In genomic region chr2:28751186-28751585, GRCm38 (mm10) we compare ENCODE assay signal across 9 mouse cellular contexts. TPM values are rescaled to one million over a fixed set of nuclear protein-coding genes. Genes with fewer than 3 reads are reported as not detected.
DNase-seq lines count a peak whose midpoint lies in the region; ATAC-seq and TF ChIP-seq lines count a peak whose summit lies in the region.
"Had no signal": no experiment of that assay in that cellular context is flagged by ENCODE, and none has a peak within 500 bp of the region (broad histone marks: within the 10 kb centered on the region; RNA-seq: fewer than 3 reads in every experiment).

No protein-coding gene starts in this region.

- H3K4me3 ChIP-seq in heart, embryonic 14.5 days (ENCODE audit: control insufficient read depth in 1 of 2, insufficient read depth in 1 of 2, low read depth in 1 of 2, low read length in 2 of 2), result peak overlapping the region; percentile 26 to 40
- peak overlapping the region; percentile 27 for H3K4me3 ChIP-seq in hindbrain, embryonic 14.5 days (replicated peaks; ENCODE audit: low read length)
- H3K4me3 ChIP-seq in midbrain, embryonic 15.5 days, result peak overlapping the region; percentile 29

- no peaks in the 10 kb centered on the region for H3K36me3 ChIP-seq in heart, embryonic 14.5 days (ENCODE audit: control insufficient read depth, insufficient read depth, low read length)
- no peaks in the 10 kb centered on the region for H3K36me3 ChIP-seq in hindbrain, embryonic 14.5 days (replicated peaks; ENCODE audit: control insufficient read depth, insufficient read depth)
- no peaks in the 10 kb centered on the region for H3K36me3 ChIP-seq in midbrain, embryonic 15.5 days (replicated peaks)

- no peak overlapping the region for H3K27ac ChIP-seq in heart, embryonic 14.5 days (replicated peaks in 1 of 2; ENCODE audit: control insufficient read depth in 1 of 2, insufficient read depth in 1 of 2, low read depth in 2 of 2, low read length in 2 of 2)
- no peak overlapping the region for H3K27ac ChIP-seq in hindbrain, embryonic 14.5 days
- H3K27ac ChIP-seq in midbrain, embryonic 15.5 days, result peak overlapping the region; percentile 73
- H3K27ac ChIP-seq: macrophage had no signal

- H3K9ac ChIP-seq in heart, embryonic 14.5 days (ENCODE audit: low read length), result peak overlapping the region; percentile 59
- peak overlapping the region; percentile 54 for H3K9ac ChIP-seq in hindbrain, embryonic 14.5 days
- H3K9ac ChIP-seq in midbrain, embryonic 15.5 days, result peak overlapping the region; percentile 20; the same call in 1 of the 2 replicates

- no peak for ATAC-seq in heart, embryonic 14.5 days (ENCODE audit: insufficient number of reproducible peaks, insufficient read depth, low FRiP score, low read depth)
- no peak for ATAC-seq in hindbrain, embryonic 14.5 days (ENCODE audit: low FRiP score)
- peak; percentile 68 for ATAC-seq in midbrain, embryonic 15.5 days (replicated peaks)

- no peaks in the 10 kb centered on the region for H3K9me3 ChIP-seq in heart, embryonic 14.5 days (ENCODE audit: control insufficient read depth, low read length)
- H3K9me3 ChIP-seq in hindbrain, embryonic 14.5 days (ENCODE audit: control insufficient read depth, low read length), result no peaks in the 10 kb centered on the region
- H3K9me3 ChIP-seq in midbrain, embryonic 15.5 days, result no peaks in the 10 kb centered on the region

- no peak for DNase-seq in heart, adult 9 months (ENCODE audit: low spot score in 2 of 2)
- peak; percentile 80 for DNase-seq in brain, embryonic 14.5 days (ENCODE audit: low read depth)
- peak; percentile 52 for DNase-seq in hindbrain, embryonic 14.5 days (ENCODE audit: low spot score)
- DNase-seq in cerebellum, adult 8-10 months, result no peak
- no peak for DNase-seq in c-Kit-positive CD71-positive TER-119-positive erythroid progenitor cells, embryonic 14.5 days (ENCODE audit: low spot score)
- no peak for DNase-seq in gastrocnemius, postnatal 10 days

- no peak for TF ChIP-seq CTCF in brain, embryonic 14.5 days (IDR thresholded peaks at IDR 0.05; ENCODE audit: borderline replicate concordance, extremely low read depth, insufficient read depth, insufficient read length)

- peak overlapping the region; percentile 69 for H3K4me2 ChIP-seq in heart, embryonic 14.5 days (ENCODE audit: low read length)
- peak overlapping the region; percentile 61 for H3K4me2 ChIP-seq in hindbrain, embryonic 14.5 days (replicated peaks)
- peak overlapping the region; percentile 54 for H3K4me2 ChIP-seq in midbrain, embryonic 15.5 days

- no peak for TF ChIP-seq POLR2A in brain, embryonic 14.5 days (IDR thresholded peaks at IDR 0.05; ENCODE audit: borderline replicate concordance, extremely low read depth, insufficient read depth, insufficient read length, poor library complexity, severe bottlenecking)

- peaks cover 37% of the 10 kb centered on the region for H3K27me3 ChIP-seq in heart, embryonic 14.5 days (ENCODE audit: control insufficient read depth, insufficient read depth, low read length)
- H3K27me3 ChIP-seq in hindbrain, embryonic 14.5 days (ENCODE audit: control insufficient read depth, insufficient read depth, low read length), result peaks cover 33% of the 10 kb centered on the region
- peaks cover 34% of the 10 kb centered on the region for H3K27me3 ChIP-seq in midbrain, embryonic 15.5 days (replicated peaks)

- WGBS in heart, embryonic 14.5 days, result 1% methylated on average over 17 of the region's 17 CpGs
- under 1% methylated on average over 17 of the region's 17 CpGs for WGBS in hindbrain, embryonic 14.5 days
- WGBS in midbrain, embryonic 15.5 days, result under 1% methylated on average over 17 of the region's 17 CpGs

- H3K4me1 ChIP-seq in heart, embryonic 14.5 days (ENCODE audit: control insufficient read depth in 2 of 2, insufficient read depth in 2 of 2, low read length in 2 of 2), result peaks cover 0 to 18% of the 10 kb centered on the region in 2 experiments; a peak in 2 of 4 replicates
- peaks cover 32% of the 10 kb centered on the region for H3K4me1 ChIP-seq in hindbrain, embryonic 14.5 days (replicated peaks; ENCODE audit: control insufficient read depth, insufficient read depth, low read length)
- peaks cover 44% of the 10 kb centered on the region for H3K4me1 ChIP-seq in midbrain, embryonic 15.5 days

RNA-seq across cellular contexts. Expression of gene Ak8, which starts 51.2 kb away (rescaled TPM):
- polyA plus RNA-seq in heart, embryonic 14.5 days (2014; fragmentation: Nextera tagmentation; extraction: Ambion mirVana), result 0.24 and 0.54 TPM in 2 replicates
- polyA plus RNA-seq in brain, embryonic 14.5 days (2012; rRNA removed), result 1.3 and 1.5 TPM in 2 replicates
- 2.2 and 2.7 TPM in 2 replicates for polyA plus RNA-seq in hindbrain, embryonic 14.5 days (2014; fragmentation: Nextera tagmentation; extraction: Ambion mirVana)
- 4.1 and 4.4 TPM in 2 replicates for polyA plus RNA-seq in midbrain, embryonic 15.5 days (2015; fragmentation: Nextera tagmentation; extraction: Ambion mirVana)
- not detected for total RNA-seq in gastrocnemius, postnatal 10 days (2021)

RNA-seq across cellular contexts. Expression of gene Spaca9, which starts 51.7 kb away (rescaled TPM):
- 0.43 and 2.7 TPM in 2 replicates for polyA plus RNA-seq in heart, embryonic 14.5 days (2014; fragmentation: Nextera tagmentation; extraction: Ambion mirVana)
- 1.5 and 2.4 TPM in 2 replicates for polyA plus RNA-seq in brain, embryonic 14.5 days (2012; rRNA removed)
- polyA plus RNA-seq in hindbrain, embryonic 14.5 days (2014; fragmentation: Nextera tagmentation; extraction: Ambion mirVana), result 4.1 and 6.2 TPM in 2 replicates
- polyA plus RNA-seq in midbrain, embryonic 15.5 days (2015; fragmentation: Nextera tagmentation; extraction: Ambion mirVana), result 2.2 and 2.3 TPM in 2 replicates
- not detected for total RNA-seq in gastrocnemius, postnatal 10 days (2021)

Comparison
In these comparisons a context has a peak if more than half of its experiments do, and no peak if none do; other contexts are left out.
1. DNase-seq: peak in brain, embryonic 14.5 days (single experiment) and hindbrain, embryonic 14.5 days (single experiment); none in heart, adult 9 months (0 of 2), cerebellum, adult 8-10 months (single experiment), c-Kit-positive CD71-positive TER-119-positive erythroid progenitor cells, embryonic 14.5 days (single experiment) and gastrocnemius, postnatal 10 days (single experiment).
2. Peak in every context shown above with its lines, with median percentiles within 50 percentile points of each other: H3K4me2 ChIP-seq, H3K4me3 ChIP-seq and H3K9ac ChIP-seq.